In genomic region chr2:118389569-118389968, GRCm38 (mm10) we compare ENCODE assay signal across 8 mouse cellular contexts. TPM values are rescaled to one million over a fixed set of nuclear protein-coding genes. Genes with fewer than 3 reads are reported as not detected.
A peak's percentile ranks its signal among the peaks of the same experiment; 100 is the strongest.
DNase-seq lines count a peak whose midpoint lies in the region; ATAC-seq and TF ChIP-seq lines count a peak whose summit lies in the region.

No protein-coding gene starts in this region.

- no peak for TF ChIP-seq CTCF in kidney, postnatal 0 days (IDR thresholded peaks at IDR 0.05; ENCODE audit: low read depth)

- H3K27ac ChIP-seq in kidney, postnatal 0 days, result peak overlapping the region; percentile 96
- H3K27ac ChIP-seq in embryonic facial prominence, embryonic 13.5 days, result no peak overlapping the region
- H3K27ac ChIP-seq in limb, embryonic 10.5 days, result no peak overlapping the region
- no peak overlapping the region for H3K27ac ChIP-seq in neural tube, embryonic 14.5 days (ENCODE audit: low read depth, low read length)

- H3K36me3 ChIP-seq in kidney, postnatal 0 days (ENCODE audit: insufficient read depth, low read length), result no peaks in the 10 kb centered on the region
- H3K36me3 ChIP-seq in embryonic facial prominence, embryonic 13.5 days, result no peaks in the 10 kb centered on the region
- H3K36me3 ChIP-seq in limb, embryonic 10.5 days, result no peaks in the 10 kb centered on the region
- H3K36me3 ChIP-seq in neural tube, embryonic 14.5 days (ENCODE audit: control insufficient read depth, insufficient read depth, low read length), result no peaks in the 10 kb centered on the region

- no peaks in the 10 kb centered on the region for H3K4me1 ChIP-seq in kidney, postnatal 0 days (replicated peaks; ENCODE audit: insufficient read depth, low read length)
- H3K4me1 ChIP-seq in embryonic facial prominence, embryonic 13.5 days, result peaks cover 13% of the 10 kb centered on the region; the same call in 1 of the 2 replicates
- H3K4me1 ChIP-seq in limb, embryonic 10.5 days, result peaks cover 19% of the 10 kb centered on the region
- H3K4me1 ChIP-seq in neural tube, embryonic 14.5 days (ENCODE audit: control insufficient read depth, insufficient read depth, low read length), result peaks cover 7% of the 10 kb centered on the region; the same call in 1 of the 2 replicates

- 32% methylated on average over 3 of the region's 3 CpGs for WGBS in kidney, postnatal 0 days
- WGBS in embryonic facial prominence, embryonic 13.5 days, result 54% methylated on average over 3 of the region's 3 CpGs
- 82% methylated on average over 3 of the region's 3 CpGs for WGBS in limb, embryonic 10.5 days
- 76% methylated on average over 3 of the region's 3 CpGs for WGBS in neural tube, embryonic 14.5 days

- H3K27me3 ChIP-seq in kidney, postnatal 0 days (ENCODE audit: insufficient read depth, low read length), result no peaks in the 10 kb centered on the region
- no peaks in the 10 kb centered on the region for H3K27me3 ChIP-seq in embryonic facial prominence, embryonic 13.5 days
- H3K27me3 ChIP-seq in limb, embryonic 10.5 days (ENCODE audit: low read depth, poor library complexity, severe bottlenecking), result no peaks in the 10 kb centered on the region
- H3K27me3 ChIP-seq in neural tube, embryonic 14.5 days (ENCODE audit: control insufficient read depth, insufficient read depth, low read length), result no peaks in the 10 kb centered on the region

- ATAC-seq in kidney, postnatal 0 days (replicated peaks; ENCODE audit: low FRiP score, low read depth), result no peak
- no peak for ATAC-seq in embryonic facial prominence, embryonic 13.5 days (ENCODE audit: insufficient number of reproducible peaks, insufficient read depth, low FRiP score, low TSS enrichment, low read depth)
- ATAC-seq in neural tube, embryonic 14.5 days (ENCODE audit: low read depth), result no peak

- no peaks in the 10 kb centered on the region for H3K9me3 ChIP-seq in kidney, postnatal 0 days (replicated peaks; ENCODE audit: low read length)
- H3K9me3 ChIP-seq in embryonic facial prominence, embryonic 13.5 days, result no peaks in the 10 kb centered on the region
- H3K9me3 ChIP-seq in limb, embryonic 10.5 days (replicated peaks), result no peaks in the 10 kb centered on the region
- H3K9me3 ChIP-seq in neural tube, embryonic 14.5 days (ENCODE audit: control insufficient read depth, low read length), result no peaks in the 10 kb centered on the region

- peak overlapping the region; percentile 90 for H3K4me3 ChIP-seq in kidney, postnatal 0 days (replicated peaks; ENCODE audit: low read depth, low read length)
- H3K4me3 ChIP-seq in embryonic facial prominence, embryonic 13.5 days, result peak overlapping the region; percentile 87
- H3K4me3 ChIP-seq in limb, embryonic 10.5 days, result peak overlapping the region; percentile 82
- peak overlapping the region; percentile 75 for H3K4me3 ChIP-seq in neural tube, embryonic 14.5 days (ENCODE audit: low read depth, low read length)

- H3K4me2 ChIP-seq in kidney, postnatal 0 days (ENCODE audit: low read length), result peak overlapping the region; percentile 78
- H3K4me2 ChIP-seq in embryonic facial prominence, embryonic 13.5 days, result peak overlapping the region; percentile 72
- peak overlapping the region; percentile 66; the same call in 1 of the 2 replicates for H3K4me2 ChIP-seq in neural tube, embryonic 14.5 days (ENCODE audit: low read depth, low read length)

- DNase-seq in kidney, postnatal 0 days (ENCODE audit: low spot score), result peak; percentile 33
- DNase-seq in kidney, adult 18-20 months, result no peak
- no peak for DNase-seq in limb, embryonic 10.5 days (ENCODE audit: low spot score)
- no peak for DNase-seq in adrenal gland, postnatal 25 days
- DNase-seq in frontal cortex, postnatal 36 days (ENCODE audit: low spot score in 2 of 2), result no peak
- DNase-seq in thymus, postnatal 0 days (ENCODE audit: low spot score), result no peak

- H3K9ac ChIP-seq in kidney, postnatal 0 days (ENCODE audit: low read depth, low read length), result no peak overlapping the region
- H3K9ac ChIP-seq in embryonic facial prominence, embryonic 13.5 days, result peak overlapping the region; percentile 91
- no peak overlapping the region for H3K9ac ChIP-seq in neural tube, embryonic 14.5 days (replicated peaks; ENCODE audit: low read depth, low read length)

RNA-seq across cellular contexts. Expression of gene Eif2ak4, which starts 1.2 kb away (rescaled TPM):
- 8.0 TPM in 2 replicates for polyA plus RNA-seq in kidney, postnatal 0 days (2015; fragmentation: Nextera tagmentation; extraction: Ambion mirVana)
- polyA plus RNA-seq in embryonic facial prominence, embryonic 13.5 days (2015; fragmentation: Nextera tagmentation; extraction: Ambion mirVana), result 11.0 and 11.2 TPM in 2 replicates
- 13.2 and 15.5 TPM in 2 replicates for polyA plus RNA-seq in limb, embryonic 10.5 days (2016; fragmentation: Nextera tagmentation; extraction: Ambion mirVana)
- polyA plus RNA-seq in neural tube, embryonic 14.5 days (2014; fragmentation: Nextera tagmentation; extraction: Ambion mirVana), result 10.1 and 10.4 TPM in 2 replicates
- total RNA-seq in adrenal gland, postnatal 25 days (2021), result 24.3 and 25.7 TPM in 2 replicates
- polyA plus RNA-seq in thymus, postnatal 0 days (2015; fragmentation: Nextera tagmentation; extraction: Ambion mirVana), result 3.7 and 4.1 TPM in 2 replicates

RNA-seq across cellular contexts. Expression of gene Gpr176, which starts 16.4 kb away (rescaled TPM):
- 2.1 and 2.3 TPM in 2 replicates for polyA plus RNA-seq in kidney, postnatal 0 days (2015; fragmentation: Nextera tagmentation; extraction: Ambion mirVana)
- 0.34 and 0.39 TPM in 2 replicates for polyA plus RNA-seq in embryonic facial prominence, embryonic 13.5 days (2015; fragmentation: Nextera tagmentation; extraction: Ambion mirVana)
- polyA plus RNA-seq in limb, embryonic 10.5 days (2016; fragmentation: Nextera tagmentation; extraction: Ambion mirVana), result 0.10 and 0.15 TPM in 2 replicates
- polyA plus RNA-seq in neural tube, embryonic 14.5 days (2014; fragmentation: Nextera tagmentation; extraction: Ambion mirVana), result 7.9 and 8.2 TPM in 2 replicates
- 2.4 and 3.0 TPM in 2 replicates for total RNA-seq in adrenal gland, postnatal 25 days (2021)
- polyA plus RNA-seq in thymus, postnatal 0 days (2015; fragmentation: Nextera tagmentation; extraction: Ambion mirVana), result 0.09 and 0.30 TPM in 2 replicates
